Mouse (Mus musculus): ENCODE results near the gene Tdpoz3.
"Not testable (repeated sequence)": the region's sequence is repeated elsewhere in the genome, so short reads cannot be mapped to it uniquely, and the experiment has no call there.

DNA sequence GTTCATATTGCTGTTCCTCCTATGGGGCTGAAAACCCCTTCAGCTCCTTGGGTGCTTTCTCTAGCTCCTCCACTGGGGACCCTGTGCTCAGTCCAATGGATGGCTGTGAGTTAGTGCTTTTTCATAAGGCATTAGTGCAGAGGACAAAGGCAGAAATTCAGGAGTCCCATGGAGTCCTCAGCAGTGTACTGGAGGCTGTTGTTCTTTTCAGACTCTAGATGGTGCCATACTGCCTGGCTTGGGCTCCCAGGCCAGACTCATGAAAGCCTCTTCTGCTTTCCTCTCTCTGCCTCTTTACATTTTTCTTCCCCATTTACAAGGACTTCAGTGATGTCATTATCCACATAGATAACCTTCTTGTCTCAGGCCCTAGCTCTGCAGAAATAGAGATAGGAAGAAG, 12.5 kb upstream of the Tdpoz3 start:
- TF ChIP-seq POLR2A (IDR thresholded peaks at IDR 0.05; ENCODE audit: low read depth, low read length); CTCF (IDR thresholded peaks at IDR 0.05; ENCODE audit: borderline replicate concordance, insufficient read depth, low read length): not testable (repeated sequence)
